Mouse (Mus musculus) lung, postnatal 36 days (tissue): ENCODE data around the gene Gprc5c.

Experiments used
- DNase-seq: peaks from one replicate; pipeline ENCODE4 v3.0.0; 2022; ENCODE audit warnings: mixed read lengths

The Gprc5c gene

DNA sequence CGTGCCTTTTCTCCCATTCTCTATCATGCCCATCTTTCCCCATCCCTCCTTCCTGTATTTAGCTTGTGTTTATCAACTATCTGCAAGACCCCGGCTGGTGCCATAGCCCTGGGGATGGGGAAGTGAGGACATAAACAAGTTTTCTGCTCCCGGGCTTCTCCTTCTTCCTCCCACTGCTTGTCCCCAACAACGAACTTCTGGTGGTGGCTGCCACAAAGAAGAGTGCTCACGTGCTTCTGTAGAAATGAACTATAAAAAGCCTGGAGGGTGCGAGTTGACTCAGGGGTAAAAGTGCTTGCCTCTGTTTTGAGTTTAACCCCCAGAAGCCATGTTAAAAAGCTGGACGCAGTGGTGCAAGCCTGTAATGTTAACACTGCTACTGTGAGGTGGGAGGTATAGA, 64.0 kb downstream of the Gprc5c start:
- peak; percentile 42 for DNase-seq

DNA sequence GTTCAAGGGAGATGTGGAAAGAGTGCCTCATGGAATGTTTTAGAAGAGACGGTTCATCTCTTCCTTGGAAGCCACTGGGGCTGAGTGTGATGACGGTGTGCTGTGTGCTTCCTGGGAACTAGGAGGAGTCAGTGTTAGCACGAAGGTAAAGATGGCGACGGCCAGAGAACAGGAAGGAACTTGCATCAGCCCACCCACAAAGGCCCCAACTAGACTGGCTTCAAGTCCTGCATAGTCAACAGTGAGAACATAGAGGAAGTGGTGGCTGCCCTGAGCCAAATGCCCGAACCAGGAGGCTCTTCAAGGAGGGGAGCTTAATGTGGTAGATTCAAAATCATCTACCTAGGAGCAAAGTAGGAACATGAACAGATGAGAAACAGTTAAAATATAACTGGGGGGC, 66.2 kb downstream of the Gprc5c start:
- peak; percentile 54 for DNase-seq
